Mouse (Mus musculus) limb, embryonic 10.5 days (tissue): ENCODE measurements around the gene Arl8a. TPM values are rescaled to one million over a fixed set of nuclear protein-coding genes. Genes with fewer than 3 reads are reported as not detected.

ENCODE experiments used
- DNase-seq: peaks from one replicate; pipeline ENCODE4 v3.0.0-alpha.2; 2017; ENCODE audit warnings: low spot score
- H3K27ac ChIP-seq: fragments of 300-500 bp; sonication (generic); 2 replicates; pipeline ENCODE4 v1.5.1; 2016; ENCODE audit warnings: mild to moderate bottlenecking
- H3K27me3 ChIP-seq: fragments of 300-500 bp; sonication (generic); 2 replicates; pipeline ENCODE4 v1.6.1; 2016; ENCODE audit warnings: low read depth, mild to moderate bottlenecking; ENCODE audit not compliant: poor library complexity, severe bottlenecking
- H3K36me3 ChIP-seq: fragments of 300-500 bp; sonication (generic); 2 replicates; pipeline ENCODE4 v1.6.1; 2016; ENCODE audit warnings: mild to moderate bottlenecking, moderate library complexity
- H3K4me1 ChIP-seq: fragments of 300-500 bp; sonication (generic); 2 replicates; pipeline ENCODE4 v1.6.1; 2016
- H3K4me3 ChIP-seq: fragments of 300-500 bp; sonication (generic); 2 replicates; pipeline ENCODE4 v1.5.1; 2016; ENCODE audit warnings: mild to moderate bottlenecking, moderate library complexity
- H3K9me3 ChIP-seq: fragments of 300-500 bp; sonication (generic); replicated peaks from 2 replicates; pipeline ENCODE4 v1.6.1; 2016; ENCODE audit warnings: mild to moderate bottlenecking
- WGBS: fragments of 180-500 bp; shearing (Covaris S2); methylation state at CpG from one replicate; pipeline ENCODE4 v1.1.7; 2016; 5-methylcytosine and 5-hydroxymethylcytosine counted together
- polyA plus RNA-seq: library from polyadenylated mRNA; unstranded; fragments of >200 nt; fragmentation: Nextera tagmentation; extraction: Ambion mirVana; gene quantifications from 2 replicates; pipeline ENCODE4 v1.2.1, GENCODE M21; 2016

The Arl8a gene
- polyA plus RNA-seq, 1 experiment from 2014 or later = 42.2 TPM

- peak overlapping the region; percentile 86 for H3K27ac ChIP-seq
- H3K36me3 ChIP-seq = no peaks in the 10 kb centered on the region
- H3K4me3 ChIP-seq = peak overlapping the region; percentile 3; the same call in 1 of the 2 replicates
- WGBS = 37% methylated on average over 4 of the region's 4 CpGs
- no peaks in the 10 kb centered on the region for H3K9me3 ChIP-seq
- peaks cover 57% of the 10 kb centered on the region for H3K4me1 ChIP-seq
- peaks cover 26% of the 10 kb centered on the region for H3K27me3 ChIP-seq
- peak; percentile 62 for DNase-seq
These were observed 20.1 kb upstream of the Arl8a start for GRCm38 (mm10) chr1:135126443-135127027.

- DNase-seq = no peak
These were observed 18.6 kb upstream of the Arl8a start for GRCm38 (mm10) chr1:135128011-135128441.

GRCm38 (mm10) chr1:135128986-135129385 lies 17.6 kb upstream of the Arl8a start:
- H3K27me3 ChIP-seq = peaks cover 26% of the 10 kb centered on the region
- H3K4me1 ChIP-seq = peaks cover 70% of the 10 kb centered on the region
- no peaks in the 10 kb centered on the region for H3K36me3 ChIP-seq

More at GRCm38 (mm10) chr1:135128011-135128441, 18.6 kb upstream of the Arl8a start:
- Histone ChIP-seq H3K27me3 (peaks cover 26% of the 10 kb centered on the region), H3K4me3 (no peak overlapping the region), H3K4me1 (peaks cover 68% of the 10 kb centered on the region), H3K36me3 (no peaks in the 10 kb centered on the region), H3K9me3 (no peaks in the 10 kb centered on the region), H3K27ac (peak overlapping the region; percentile 86)
- WGBS = 63% methylated on average over 6 of the region's 6 CpGs

GRCm38 (mm10) chr1:135129543-135130183 lies 17.0 kb upstream of the Arl8a start:
- peaks cover 70% of the 10 kb centered on the region for H3K4me1 ChIP-seq
- peaks cover 26% of the 10 kb centered on the region for H3K27me3 ChIP-seq
- WGBS = 70% methylated on average over 9 of the region's 9 CpGs
- no peaks in the 10 kb centered on the region for H3K9me3 ChIP-seq
- no peak overlapping the region for H3K4me3 ChIP-seq
- no peak overlapping the region for H3K27ac ChIP-seq
- no peak for DNase-seq
- H3K36me3 ChIP-seq = no peaks in the 10 kb centered on the region

More at GRCm38 (mm10) chr1:135128986-135129385, 17.6 kb upstream of the Arl8a start:
- WGBS = 27% methylated on average over 9 of the region's 9 CpGs
- Histone ChIP-seq H3K4me3 (no peak overlapping the region), H3K9me3 (no peaks in the 10 kb centered on the region), H3K27ac (peak overlapping the region; percentile 86; the same call in 1 of the 2 replicates)
- no peak for DNase-seq

GRCm38 (mm10) chr1:135130376-135131018 lies 16.1 kb upstream of the Arl8a start:
- H3K4me3 ChIP-seq = no peak overlapping the region
- peaks cover 26% of the 10 kb centered on the region for H3K27me3 ChIP-seq
- no peak for DNase-seq
- no peaks in the 10 kb centered on the region for H3K36me3 ChIP-seq
- 59% methylated on average over 2 of the region's 2 CpGs for WGBS
- H3K27ac ChIP-seq = 0 out of 2 replicates have a peak overlapping the region, but pooled peaks have one; percentile 46
- peaks cover 69% of the 10 kb centered on the region for H3K4me1 ChIP-seq
- H3K9me3 ChIP-seq = no peaks in the 10 kb centered on the region

- Histone ChIP-seq H3K27ac (peak overlapping the region; percentile 46; the same call in 1 of the 2 replicates), H3K4me1 (peaks cover 64% of the 10 kb centered on the region), H3K36me3 (no peaks in the 10 kb centered on the region), H3K9me3 (no peaks in the 10 kb centered on the region), H3K4me3 (no peak overlapping the region), H3K27me3 (peaks cover 22% of the 10 kb centered on the region)
- DNase-seq = no peak
- WGBS = 36% methylated on average over 6 of the region's 6 CpGs
These were observed 15.6 kb upstream of the Arl8a start for GRCm38 (mm10) chr1:135131034-135131433.

- no peak for DNase-seq
- peaks cover 58% of the 10 kb centered on the region for H3K4me1 ChIP-seq
- no peaks in the 10 kb centered on the region for H3K36me3 ChIP-seq
- WGBS = 56% methylated on average over 8 of the region's 8 CpGs
- H3K27ac ChIP-seq = peak overlapping the region; percentile 46; the same call in 1 of the 2 replicates
- no peak overlapping the region for H3K4me3 ChIP-seq
- H3K27me3 ChIP-seq = peaks cover 22% of the 10 kb centered on the region
- no peaks in the 10 kb centered on the region for H3K9me3 ChIP-seq
These were observed 15.1 kb upstream of the Arl8a start for GRCm38 (mm10) chr1:135131560-135131959.

- H3K9me3 ChIP-seq = no peaks in the 10 kb centered on the region
- peak within 1 kb of the TSS; percentile 50 for H3K27ac ChIP-seq
- DNase-seq = no peak
- H3K4me1 ChIP-seq = peaks cover 49% of the 10 kb centered on the region
- H3K27me3 ChIP-seq = peaks cover 22% of the 10 kb centered on the region
- H3K4me3 ChIP-seq = no peak within 1 kb of the TSS
- 40% methylated on average over 10 of the region's 10 CpGs for WGBS
- H3K36me3 ChIP-seq = no peaks in the 10 kb centered on the region
These were observed 14.2 kb upstream of the Arl8a start, which contains the start of gene Ptpn7 for GRCm38 (mm10) chr1:135132473-135132872. Ptpn7 (plus strand) TSS chr1:135132700.

- Histone ChIP-seq H3K4me3 (no peak overlapping the region), H3K9me3 (no peaks in the 10 kb centered on the region), H3K36me3 (no peaks in the 10 kb centered on the region), H3K27me3 (peaks cover 22% of the 10 kb centered on the region), H3K4me1 (peaks cover 45% of the 10 kb centered on the region), H3K27ac (peak overlapping the region; percentile 50; the same call in 1 of the 2 replicates)
- no peak for DNase-seq
- WGBS = 86% methylated on average over 9 of the region's 9 CpGs
These were observed 13.7 kb upstream of the Arl8a start for GRCm38 (mm10) chr1:135132893-135133369.

GRCm38 (mm10) chr1:135133678-135134435 lies 12.8 kb upstream of the Arl8a start:
- no peak for DNase-seq
- 82% methylated on average over 10 of the region's 10 CpGs for WGBS
- Histone ChIP-seq H3K36me3 (no peaks in the 10 kb centered on the region), H3K27me3 (peaks cover 14% of the 10 kb centered on the region), H3K4me1 (peaks cover 35% of the 10 kb centered on the region), H3K4me3 (no peak overlapping the region), H3K27ac (0 out of 2 replicates have a peak overlapping the region, but pooled peaks have one; percentile 50), H3K9me3 (no peaks in the 10 kb centered on the region)

GRCm38 (mm10) chr1:135135111-135135787 lies 11.4 kb upstream of the Arl8a start:
- Histone ChIP-seq H3K4me1 (peaks cover 26% of the 10 kb centered on the region), H3K36me3 (no peaks in the 10 kb centered on the region), H3K4me3 (no peak overlapping the region), H3K27me3 (no peaks in the 10 kb centered on the region), H3K9me3 (no peaks in the 10 kb centered on the region), H3K27ac (no peak overlapping the region)
- no peak for DNase-seq
- WGBS = 87% methylated on average over 8 of the region's 8 CpGs

- H3K27me3 ChIP-seq = no peaks in the 10 kb centered on the region
- no peaks in the 10 kb centered on the region for H3K36me3 ChIP-seq
- no peak overlapping the region for H3K27ac ChIP-seq
- no peak overlapping the region for H3K4me3 ChIP-seq
- no peaks in the 10 kb centered on the region for H3K9me3 ChIP-seq
- 16% methylated on average over 1 of the region's 1 CpGs for WGBS
- DNase-seq = peak; percentile 92
- H3K4me1 ChIP-seq = peaks cover 17% of the 10 kb centered on the region
These were observed 10.1 kb upstream of the Arl8a start for GRCm38 (mm10) chr1:135136500-135136899.
